ENCODE assay signal across 9 mouse cellular contexts in the genomic region with DNA sequence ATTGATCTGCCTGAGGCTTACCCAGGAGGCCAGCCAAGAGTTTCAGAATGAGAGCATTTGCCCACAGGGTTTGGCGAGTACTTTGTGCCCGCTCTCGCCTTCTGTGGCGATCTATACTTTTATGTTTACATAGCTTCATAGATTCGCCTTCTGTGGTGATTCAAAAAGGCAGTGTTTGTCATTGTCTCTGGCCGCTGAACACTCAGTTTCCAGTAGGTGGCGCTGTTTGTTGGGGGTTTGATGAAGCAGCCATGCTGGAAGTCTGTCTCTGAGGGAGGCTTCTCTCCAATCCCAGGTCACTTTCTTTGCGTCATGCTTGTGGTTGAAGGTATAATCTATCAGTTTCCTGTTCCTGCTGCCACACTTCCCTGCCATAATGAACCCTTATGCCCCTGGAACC. TPM values are rescaled to one million over a fixed set of nuclear protein-coding genes. Genes with fewer than 3 reads are reported as not detected.
DNase-seq lines count a peak whose midpoint lies in the region; ATAC-seq and TF ChIP-seq lines count a peak whose summit lies in the region.
"Had no signal": no experiment of that assay in that cellular context is flagged by ENCODE, and none has a peak within 500 bp of the region (broad histone marks: within the 10 kb centered on the region; RNA-seq: fewer than 3 reads in every experiment).

No protein-coding gene starts in this region.

- H3K27me3 ChIP-seq in intestine, postnatal 0 days (replicated peaks; ENCODE audit: control insufficient read depth, insufficient read depth, low read length): no peaks in the 10 kb centered on the region

- H3K36me3 ChIP-seq in intestine, postnatal 0 days (ENCODE audit: control insufficient read depth, insufficient read depth): no peaks in the 10 kb centered on the region
- H3K36me3 ChIP-seq: heart, embryonic 13.5 days had no signal

- H3K4me3 ChIP-seq in cortical plate, adult 2 months (ENCODE audit: insufficient read depth, low read length): no peak overlapping the region
- no peak overlapping the region for H3K4me3 ChIP-seq in intestine, postnatal 0 days (ENCODE audit: low read depth, low read length)
- no peak overlapping the region for H3K4me3 ChIP-seq in lung, adult 2 months (replicated peaks; ENCODE audit: extremely low read depth, low read depth, low read length)
- H3K4me3 ChIP-seq: heart, embryonic 13.5 days had no signal

- 19% methylated on average over 8 of the region's 8 CpGs for WGBS in intestine, postnatal 0 days
- 31% methylated on average over 8 of the region's 8 CpGs for WGBS in lung, adult 2 months

- no peak overlapping the region for H3K9ac ChIP-seq in intestine, postnatal 0 days (ENCODE audit: low read depth, low read length)
- H3K9ac ChIP-seq: heart, embryonic 13.5 days had no signal

- TF ChIP-seq POLR2A in cortical plate, adult 2 months (IDR thresholded peaks at IDR 0.05; ENCODE audit: extremely low read depth, insufficient read depth, low read length): no peak
- TF ChIP-seq POLR2A in lung, adult 2 months (IDR thresholded peaks at IDR 0.05; ENCODE audit: borderline replicate concordance, extremely low read depth, low read depth, low read length): no peak

- no peaks in the 10 kb centered on the region for H3K9me3 ChIP-seq in intestine, postnatal 0 days (ENCODE audit: control insufficient read depth)
- H3K9me3 ChIP-seq: heart, embryonic 13.5 days had no signal

- no peak overlapping the region for H3K27ac ChIP-seq in cortical plate, adult 2 months (ENCODE audit: insufficient read depth, low read length)
- no peak overlapping the region for H3K27ac ChIP-seq in intestine, postnatal 0 days (ENCODE audit: low read depth, low read length)

- DNase-seq in right cerebral cortex, adult 2 months (ENCODE audit: low spot score in 2 of 2): peak; percentile 31 to 48
- no peak for DNase-seq in right cerebral cortex, postnatal 36 days (ENCODE audit: low spot score in 2 of 2)
- DNase-seq in adrenal gland, adult (ENCODE audit: inconsistent age in 2 of 2, low spot score in 1 of 2): peak; percentile 75 to 91
- peak; percentile 31 for DNase-seq in lung, adult 2 months
- peak; percentile 28 for DNase-seq in retina, postnatal 7 days (ENCODE audit: low read depth, low spot score)

- H3K4me2 ChIP-seq in intestine, postnatal 0 days (replicated peaks; ENCODE audit: low read depth): no peak overlapping the region
- H3K4me2 ChIP-seq: heart, embryonic 13.5 days had no signal

- peak; percentile 36; the same call in 1 of the 2 replicates for ATAC-seq in intestine, postnatal 0 days

- TF ChIP-seq CTCF in cortical plate, adult 2 months (IDR thresholded peaks at IDR 0.05; ENCODE audit: extremely low read depth, insufficient read depth, low read length): peak; percentile 61
- TF ChIP-seq CTCF in intestine, postnatal 0 days (IDR thresholded peaks at IDR 0.05; ENCODE audit: low read depth): peak; percentile 90
- peak; percentile 50; the same call in 1 of the 2 replicates for TF ChIP-seq CTCF in lung, adult 2 months (IDR thresholded peaks at IDR 0.05; ENCODE audit: insufficient read depth, low read length)

- peaks cover 2% of the 10 kb centered on the region; the same call in 1 of the 2 replicates for H3K4me1 ChIP-seq in cortical plate, adult 2 months (ENCODE audit: control insufficient read depth, insufficient read depth, low read length)
- no peaks in the 10 kb centered on the region for H3K4me1 ChIP-seq in intestine, postnatal 0 days (replicated peaks; ENCODE audit: control insufficient read depth, insufficient read depth, low read length)
- no peaks in the 10 kb centered on the region for H3K4me1 ChIP-seq in lung, adult 2 months (ENCODE audit: control insufficient read depth, insufficient read depth, low read length)

RNA-seq across cellular contexts. Expression of gene Serpina12, which starts 22.0 kb away (rescaled TPM):
- 0.04 TPM in 1 of 2 replicates, not detected in the other for polyA plus RNA-seq in cortical plate, adult 2 months (2012; rRNA removed)
- polyA plus RNA-seq in intestine, postnatal 0 days (2015; fragmentation: Nextera tagmentation; extraction: Ambion mirVana): not detected in 2 replicates
- polyA plus RNA-seq in lung, adult 2 months (2012; rRNA removed): 0.12 TPM in 1 of 2 replicates, not detected in the other
- polyA plus RNA-seq: stomach, embryonic 14.5 days had no signal

RNA-seq across cellular contexts. Expression of gene Serpina5, which starts 34.7 kb away (rescaled TPM):
- polyA plus RNA-seq in cortical plate, adult 2 months (2012; rRNA removed): not detected in 2 replicates
- polyA plus RNA-seq in intestine, postnatal 0 days (2015; fragmentation: Nextera tagmentation; extraction: Ambion mirVana): 0.18 and 0.24 TPM in 2 replicates
- polyA plus RNA-seq in lung, adult 2 months (2012; rRNA removed): not detected in 2 replicates
- polyA plus RNA-seq: heart, embryonic 13.5 days; stomach, embryonic 14.5 days had no signal

RNA-seq across cellular contexts. Expression of gene Serpina3a, which starts 46.3 kb away (rescaled TPM):
- polyA plus RNA-seq in cortical plate, adult 2 months (2012; rRNA removed): not detected in 2 replicates
- polyA plus RNA-seq in intestine, postnatal 0 days (2015; fragmentation: Nextera tagmentation; extraction: Ambion mirVana): 0.09 and 0.21 TPM in 2 replicates
- not detected in 2 replicates for polyA plus RNA-seq in lung, adult 2 months (2012; rRNA removed)
- polyA plus RNA-seq: heart, embryonic 13.5 days; stomach, embryonic 14.5 days had no signal

RNA-seq across cellular contexts. Expression of gene Serpina9, which starts 52.7 kb away (rescaled TPM):
- 0.04 and 3.8 TPM in 2 replicates for polyA plus RNA-seq in cortical plate, adult 2 months (2012; rRNA removed)
- polyA plus RNA-seq in intestine, postnatal 0 days (2015; fragmentation: Nextera tagmentation; extraction: Ambion mirVana): not detected in 2 replicates
- 1.4 and 2.7 TPM in 2 replicates for polyA plus RNA-seq in lung, adult 2 months (2012; rRNA removed)
- polyA plus RNA-seq: stomach, embryonic 14.5 days had no signal

Comparison
In these comparisons a context has a peak if more than half of its experiments do, and no peak if none do; other contexts are left out.
1. DNase-seq: peak in right cerebral cortex, adult 2 months (2 of 2), adrenal gland, adult (2 of 2), lung, adult 2 months (single experiment) and retina, postnatal 7 days (single experiment); none in right cerebral cortex, postnatal 36 days (0 of 2).
2. Peak in every context shown above with its lines, with median percentiles within 50 percentile points of each other: CTCF ChIP-seq.